Mouse (Mus musculus): ENCODE measurements around the gene Zcchc14.

- TF ChIP-seq CTCF (IDR thresholded peaks at IDR 0.05; ENCODE audit: control insufficient read depth, insufficient read depth, insufficient replicate concordance, low read depth, low read length) (no peak), POLR2A (IDR thresholded peaks at IDR 0.05; ENCODE audit: control insufficient read depth, low read depth, low read length) (no peak)
Observed at GRCm38 (mm10) chr8:121675161-121675560, 22.5 kb upstream of the Zcchc14 start.

All from testis, adult 2 months (tissue).